Mouse (Mus musculus) ES-CJ7 (cell line): ENCODE measurements around the gene Slc2a4.

ENCODE experiments used
- DNase-seq: peaks from one replicate; pipeline ENCODE4 v3.0.0; 2011; ENCODE audit warnings: low read depth, low spot score

The Slc2a4 gene

GRCm38 (mm10) chr11:69901406-69901846 lies 46.6 kb downstream of the Slc2a4 start:
- DNase-seq, result peak; percentile 100

GRCm38 (mm10) chr11:69900471-69901405 lies 47.2 kb downstream of the Slc2a4 start, which contains the start of the genes 2810408A11Rik and Neurl4:
TSS of gene 2810408A11Rik (minus strand) at chr11:69900987.
TSS of gene Neurl4 (plus strand) at chr11:69901072.
- peak; percentile 99 for DNase-seq

GRCm38 (mm10) chr11:69899870-69900269 lies 48.1 kb downstream of the Slc2a4 start:
- no peak for DNase-seq

- no peak for DNase-seq
Measured at GRCm38 (mm10) chr11:69895291-69895690, 52.7 kb downstream of the Slc2a4 start, which contains the start of gene Acap1. TSS of gene Acap1 (minus strand) at chr11:69895539.

GRCm38 (mm10) chr11:69894671-69895070 lies 53.3 kb downstream of the Slc2a4 start:
- DNase-seq, result peak; percentile 62
